Mouse (Mus musculus) hindbrain, embryonic 11.5 days (tissue): ENCODE measurements at regions not wholly inside any gene's neighbourhood (a gene's known extent, or its start where the extent isn't known, plus 50 kb on each side); places are given as distances from the start of the nearest gene placed in this dataset.
"Not testable (repeated sequence)": the region's sequence is repeated elsewhere in the genome, so short reads cannot be mapped to it uniquely, and the experiment has no call there.

Experiments
- ATAC-seq: fragments of 200-750 bp; cut with Nextera tagmentation; 2 replicates; pipeline ENCODE4 v1.8.0; 2017; ENCODE audit warnings: mild to moderate bottlenecking, moderate TSS enrichment, moderate library complexity; ENCODE audit not compliant: low FRiP score
- DNase-seq: peaks from one replicate; pipeline ENCODE4 v3.0.0-alpha.2; 2015; ENCODE audit warnings: low spot score
- H3K27ac ChIP-seq: fragments of 300-500 bp; sonication (generic); 2 replicates; pipeline ENCODE4 v1.5.1; 2014; ENCODE audit warnings: mild to moderate bottlenecking, low read depth, low read length
- H3K27me3 ChIP-seq: fragments of 300-500 bp; sonication (generic); 2 replicates; pipeline ENCODE4 v1.6.1; 2014; ENCODE audit warnings: mild to moderate bottlenecking, low read length, moderate library complexity, mixed read lengths; ENCODE audit not compliant: control insufficient read depth, insufficient read depth
- H3K36me3 ChIP-seq: fragments of 300-500 bp; sonication (generic); 2 replicates; pipeline ENCODE4 v1.6.1; 2014; ENCODE audit warnings: mild to moderate bottlenecking, low read length, moderate library complexity, mixed read lengths; ENCODE audit not compliant: control insufficient read depth, insufficient read depth
- H3K4me1 ChIP-seq: fragments of 300-500 bp; sonication (generic); replicated peaks from 2 replicates; pipeline ENCODE4 v1.6.1; 2014; ENCODE audit warnings: low read length, mixed read lengths; ENCODE audit not compliant: control insufficient read depth, insufficient read depth
- H3K4me2 ChIP-seq: fragments of 300-500 bp; sonication (generic); replicated peaks from 2 replicates; pipeline ENCODE4 v1.6.1; 2014; ENCODE audit warnings: mild to moderate bottlenecking, low read depth, low read length
- H3K4me3 ChIP-seq: fragments of 300-500 bp; sonication (generic); 2 replicates; pipeline ENCODE4 v1.5.1; 2014; ENCODE audit warnings: low read depth, low read length
- H3K9ac ChIP-seq: fragments of 300-500 bp; sonication (generic); 2 replicates; pipeline ENCODE4 v1.6.1; 2014; ENCODE audit warnings: low read depth, low read length
- H3K9me3 ChIP-seq: fragments of 300-500 bp; sonication (generic); 2 replicates; pipeline ENCODE4 v1.6.1; 2016; ENCODE audit warnings: low read length; ENCODE audit not compliant: control insufficient read depth
- WGBS: fragments of 180-500 bp; shearing (Covaris S2); extraction: QIAGEN DNeasy Blood & Tissue Kit; methylation state at CpG from one replicate; pipeline ENCODE4 v1.1.7; 2014; 5-methylcytosine and 5-hydroxymethylcytosine counted together

- H3K27ac ChIP-seq, result peak overlapping the region; percentile 77
- no peak overlapping the region for H3K4me2 ChIP-seq
- no peaks in the 10 kb centered on the region for H3K36me3 ChIP-seq
- no peak overlapping the region for H3K9ac ChIP-seq
- DNase-seq (peak; percentile 69), ATAC-seq (peak; percentile 95)
- H3K9me3 ChIP-seq, result no peaks in the 10 kb centered on the region
- H3K4me3 ChIP-seq, result no peak overlapping the region
- H3K4me1 ChIP-seq, result no peaks in the 10 kb centered on the region
- peaks cover 8% of the 10 kb centered on the region; the same call in 1 of the 2 replicates for H3K27me3 ChIP-seq
- 42% methylated on average over 15 of the region's 15 CpGs for WGBS
Observed at GRCm38 (mm10) chr6:61042667-61043523, 118.1 kb downstream of the Mmrn1 start.

GRCm38 (mm10) chr6:61043524-61044450, 119.0 kb downstream of the Mmrn1 start:
- peaks cover 8% of the 10 kb centered on the region; the same call in 1 of the 2 replicates for H3K27me3 ChIP-seq
- no peak overlapping the region for H3K4me3 ChIP-seq
- ATAC-seq (peak; percentile 64), DNase-seq (peak; percentile 31)
- no peaks in the 10 kb centered on the region for H3K4me1 ChIP-seq
- no peak overlapping the region for H3K9ac ChIP-seq
- no peaks in the 10 kb centered on the region for H3K36me3 ChIP-seq
- 69% methylated on average over 9 of the region's 9 CpGs for WGBS
- peak overlapping the region; percentile 77 for H3K27ac ChIP-seq
- no peaks in the 10 kb centered on the region for H3K9me3 ChIP-seq
- no peak overlapping the region for H3K4me2 ChIP-seq

GRCm38 (mm10) chr6:61047667-61048066, 122.9 kb downstream of the Mmrn1 start:
- H3K27ac ChIP-seq, H3K36me3 ChIP-seq, H3K4me3 ChIP-seq, H3K4me1 ChIP-seq, H3K9ac ChIP-seq, ATAC-seq, DNase-seq, H3K27me3 ChIP-seq, H3K4me2 ChIP-seq, H3K9me3 ChIP-seq: not testable (repeated sequence)
- WGBS, result 75% methylated on average over 6 of the region's 6 CpGs

GRCm38 (mm10) chr6:61063129-61063528, 117.0 kb upstream of the Ccser1 start:
- Histone ChIP-seq H3K4me1 (no peaks in the 10 kb centered on the region; the same call in 1 of the 2 replicates), H3K9ac (no peak overlapping the region), H3K9me3 (no peaks in the 10 kb centered on the region), H3K27ac (no peak overlapping the region), H3K4me2 (no peak overlapping the region), H3K36me3 (no peaks in the 10 kb centered on the region), H3K27me3 (no peaks in the 10 kb centered on the region), H3K4me3 (no peak overlapping the region)
- WGBS, result 42% methylated on average over 4 of the region's 4 CpGs
- DNase-seq (peak; percentile 34), ATAC-seq (no peak)

GRCm38 (mm10) chr6:61065769-61066168, 114.4 kb upstream of the Ccser1 start:
- H3K9ac ChIP-seq, result no peak overlapping the region
- H3K4me3 ChIP-seq, result no peak overlapping the region
- no peak overlapping the region for H3K4me2 ChIP-seq
- DNase-seq, result no peak
- no peaks in the 10 kb centered on the region for H3K9me3 ChIP-seq
- no peaks in the 10 kb centered on the region for H3K27me3 ChIP-seq
- H3K27ac ChIP-seq, result no peak overlapping the region
- no peaks in the 10 kb centered on the region; the same call in 1 of the 2 replicates for H3K4me1 ChIP-seq
- no peaks in the 10 kb centered on the region for H3K36me3 ChIP-seq
- no peak for ATAC-seq

- H3K27me3 ChIP-seq, result no peaks in the 10 kb centered on the region
- peak; percentile 48; the same call in 1 of the 2 replicates for ATAC-seq
- H3K9ac ChIP-seq, result no peak overlapping the region
- no peak overlapping the region for H3K4me3 ChIP-seq
- no peaks in the 10 kb centered on the region for H3K36me3 ChIP-seq
- no peak overlapping the region for H3K4me2 ChIP-seq
- peak overlapping the region; percentile 24; the same call in 1 of the 2 replicates for H3K27ac ChIP-seq
- no peaks in the 10 kb centered on the region for H3K9me3 ChIP-seq
- DNase-seq, result peak; percentile 28
- H3K4me1 ChIP-seq, result no peaks in the 10 kb centered on the region; the same call in 1 of the 2 replicates
- 58% methylated on average over 10 of the region's 10 CpGs for WGBS
Observed at GRCm38 (mm10) chr6:61066501-61067282, 113.4 kb upstream of the Ccser1 start.

- H3K4me2 ChIP-seq, result no peak overlapping the region
- DNase-seq (peak; percentile 39), ATAC-seq (peak; percentile 43)
- H3K9me3 ChIP-seq, result no peaks in the 10 kb centered on the region
- peak overlapping the region; percentile 24; the same call in 1 of the 2 replicates for H3K27ac ChIP-seq
- H3K27me3 ChIP-seq, result no peaks in the 10 kb centered on the region
- no peaks in the 10 kb centered on the region; the same call in 1 of the 2 replicates for H3K4me1 ChIP-seq
- no peaks in the 10 kb centered on the region for H3K36me3 ChIP-seq
- 0 out of 2 replicates have a peak overlapping the region, but pooled peaks have one; percentile 19 for H3K9ac ChIP-seq
- 26% methylated on average over 10 of the region's 10 CpGs for WGBS
- no peak overlapping the region for H3K4me3 ChIP-seq
Observed at GRCm38 (mm10) chr6:61067355-61068116, 112.6 kb upstream of the Ccser1 start.
